Mouse (Mus musculus): ENCODE measurements at regions not wholly inside any gene's neighbourhood (a gene's known extent, or its start where the extent isn't known, plus 50 kb on each side); places are given as distances from the start of the nearest gene placed in this dataset.
A peak's percentile ranks its signal among the peaks of the same experiment; 100 is the strongest.

GRCm38 (mm10) chr14:91658654-91659421, 2231.6 kb downstream of the Pcdh9 start:
- peak; percentile 58 for DNase-seq
- H3K4me3 ChIP-seq (ENCODE audit: low read depth, low read length): no peak overlapping the region
- H3K36me3 ChIP-seq (ENCODE audit: insufficient read depth): no peaks in the 10 kb centered on the region
- H3K4me1 ChIP-seq (ENCODE audit: insufficient read depth): no peaks in the 10 kb centered on the region
- no peak for TF ChIP-seq CTCF (IDR thresholded peaks at IDR 0.05; ENCODE audit: low read depth)
- no peaks in the 10 kb centered on the region for H3K27me3 ChIP-seq (ENCODE audit: insufficient read depth, low read length)
- no peak overlapping the region for H3K4me2 ChIP-seq (ENCODE audit: low read depth)
- no peak overlapping the region for H3K27ac ChIP-seq (ENCODE audit: low read depth, low read length)
- no peak overlapping the region for H3K9ac ChIP-seq
- peak; percentile 62 for ATAC-seq
- H3K9me3 ChIP-seq (ENCODE audit: low read length): no peaks in the 10 kb centered on the region
- WGBS: 59% methylated on average over 4 of the region's 4 CpGs

- Histone ChIP-seq H3K9me3 (ENCODE audit: low read length) (no peaks in the 10 kb centered on the region), H3K27me3 (ENCODE audit: insufficient read depth, low read length) (no peaks in the 10 kb centered on the region), H3K36me3 (ENCODE audit: insufficient read depth) (no peaks in the 10 kb centered on the region), H3K4me2 (ENCODE audit: low read depth) (no peak overlapping the region), H3K9ac (no peak overlapping the region), H3K4me1 (ENCODE audit: insufficient read depth) (no peaks in the 10 kb centered on the region), H3K27ac (ENCODE audit: low read depth, low read length) (no peak overlapping the region), H3K4me3 (ENCODE audit: low read depth, low read length) (no peak overlapping the region)
- WGBS: 88% methylated on average over 1 of the region's 1 CpGs
- ATAC-seq (no peak), DNase-seq (no peak)
- no peak for TF ChIP-seq CTCF (IDR thresholded peaks at IDR 0.05; ENCODE audit: low read depth)
Observed at GRCm38 (mm10) chr14:91656011-91656410, 2234.5 kb downstream of the Pcdh9 start.

- WGBS: 82% methylated on average over 6 of the region's 6 CpGs
- Histone ChIP-seq H3K4me2 (ENCODE audit: low read depth) (no peak overlapping the region), H3K27ac (ENCODE audit: low read depth, low read length) (no peak overlapping the region), H3K9me3 (ENCODE audit: low read length) (no peaks in the 10 kb centered on the region), H3K4me1 (ENCODE audit: insufficient read depth) (no peaks in the 10 kb centered on the region), H3K36me3 (ENCODE audit: insufficient read depth) (no peaks in the 10 kb centered on the region), H3K27me3 (ENCODE audit: insufficient read depth, low read length) (no peaks in the 10 kb centered on the region), H3K4me3 (ENCODE audit: low read depth, low read length) (no peak overlapping the region), H3K9ac (no peak overlapping the region)
- no peak for TF ChIP-seq CTCF (IDR thresholded peaks at IDR 0.05; ENCODE audit: low read depth)
- ATAC-seq (no peak), DNase-seq (no peak)
Observed at GRCm38 (mm10) chr14:91630976-91631375, 2259.5 kb downstream of the Pcdh9 start.

- ATAC-seq: no peak
- no peak overlapping the region for H3K9ac ChIP-seq
- no peaks in the 10 kb centered on the region for H3K9me3 ChIP-seq (ENCODE audit: low read length)
- H3K27ac ChIP-seq (ENCODE audit: low read depth, low read length): no peak overlapping the region
- no peak overlapping the region for H3K4me2 ChIP-seq (ENCODE audit: low read depth)
- no peak for TF ChIP-seq CTCF (IDR thresholded peaks at IDR 0.05; ENCODE audit: low read depth)
- no peaks in the 10 kb centered on the region for H3K27me3 ChIP-seq (ENCODE audit: insufficient read depth, low read length)
- no peaks in the 10 kb centered on the region for H3K4me1 ChIP-seq (ENCODE audit: insufficient read depth)
- no peak for DNase-seq
- no peak overlapping the region for H3K4me3 ChIP-seq (ENCODE audit: low read depth, low read length)
- H3K36me3 ChIP-seq (ENCODE audit: insufficient read depth): no peaks in the 10 kb centered on the region
Observed at GRCm38 (mm10) chr14:91614391-91614790, 2276.1 kb downstream of the Pcdh9 start.

- H3K27ac ChIP-seq (ENCODE audit: low read depth, low read length): no peak overlapping the region
- H3K9me3 ChIP-seq (ENCODE audit: low read length): no peaks in the 10 kb centered on the region
- no peaks in the 10 kb centered on the region for H3K4me1 ChIP-seq (ENCODE audit: insufficient read depth)
- H3K4me3 ChIP-seq (ENCODE audit: low read depth, low read length): no peak overlapping the region
- H3K27me3 ChIP-seq (ENCODE audit: insufficient read depth, low read length): no peaks in the 10 kb centered on the region
- DNase-seq: no peak
- no peaks in the 10 kb centered on the region for H3K36me3 ChIP-seq (ENCODE audit: insufficient read depth)
- TF ChIP-seq CTCF (IDR thresholded peaks at IDR 0.05; ENCODE audit: low read depth): no peak
- no peak for ATAC-seq
- H3K9ac ChIP-seq: no peak overlapping the region
- H3K4me2 ChIP-seq (ENCODE audit: low read depth): no peak overlapping the region
Observed at GRCm38 (mm10) chr14:91604570-91604969, 2285.9 kb downstream of the Pcdh9 start.

- Histone ChIP-seq H3K27ac (ENCODE audit: low read depth, low read length) (no peak overlapping the region), H3K4me3 (ENCODE audit: low read depth, low read length) (no peak overlapping the region), H3K4me1 (ENCODE audit: insufficient read depth) (no peaks in the 10 kb centered on the region), H3K27me3 (ENCODE audit: insufficient read depth, low read length) (no peaks in the 10 kb centered on the region), H3K9ac (no peak overlapping the region), H3K9me3 (ENCODE audit: low read length) (no peaks in the 10 kb centered on the region), H3K36me3 (ENCODE audit: insufficient read depth) (no peaks in the 10 kb centered on the region), H3K4me2 (ENCODE audit: low read depth) (no peak overlapping the region)
- WGBS: 38% methylated on average over 1 of the region's 1 CpGs
- peak; percentile 14; the same call in 1 of the 2 replicates for ATAC-seq
- DNase-seq: peak; percentile 11
- TF ChIP-seq CTCF (IDR thresholded peaks at IDR 0.05; ENCODE audit: low read depth): no peak
Observed at GRCm38 (mm10) chr14:91582462-91582861, 2308.0 kb downstream of the Pcdh9 start.

GRCm38 (mm10) chr14:91581684-91582424, 2308.6 kb downstream of the Pcdh9 start:
- no peak overlapping the region for H3K4me2 ChIP-seq (ENCODE audit: low read depth)
- no peaks in the 10 kb centered on the region for H3K4me1 ChIP-seq (ENCODE audit: insufficient read depth)
- H3K36me3 ChIP-seq (ENCODE audit: insufficient read depth): no peaks in the 10 kb centered on the region
- no peak overlapping the region for H3K4me3 ChIP-seq (ENCODE audit: low read depth, low read length)
- 42% methylated on average over 4 of the region's 4 CpGs for WGBS
- peak overlapping the region; percentile 54; the same call in 1 of the 2 replicates for H3K27ac ChIP-seq (ENCODE audit: low read depth, low read length)
- H3K9ac ChIP-seq: no peak overlapping the region
- no peaks in the 10 kb centered on the region for H3K9me3 ChIP-seq (ENCODE audit: low read length)
- TF ChIP-seq CTCF (IDR thresholded peaks at IDR 0.05; ENCODE audit: low read depth): no peak
- ATAC-seq (peak; percentile 54; the same call in 1 of the 2 replicates), DNase-seq (peak; percentile 24)
- H3K27me3 ChIP-seq (ENCODE audit: insufficient read depth, low read length): no peaks in the 10 kb centered on the region

All from forebrain, postnatal 0 days (tissue).